Mouse (Mus musculus) adrenal gland, adult 18-20 months (tissue): Measurements from ENCODE around the gene Fgf3. TPM values are rescaled to one million over a fixed set of nuclear protein-coding genes. Genes with fewer than 3 reads are reported as not detected.

Experiments used
- total RNA-seq, 2 experiments: library from RNA; stranded (reverse); gene quantifications; 1 replicate in 1 of 2; 2 replicates in 1 of 2; pipeline ENCODE4 v1.2.3; 2021

Gene Fgf3
- total RNA-seq, 2 experiments from 2014 or later: 0.50 to 0.80 TPM

Other genes with a start within 250 kb of the Fgf3 start
- gene Ano1, start 86.1 kb upstream of the Fgf3 start, total RNA-seq: 10 to 100 TPM; 21.3 to 30.6 TPM
- gene Fgf4, start 9.3 kb downstream of the Fgf3 start, total RNA-seq: not detected
- gene Fgf15, start 58.4 kb downstream of the Fgf3 start, total RNA-seq: under 1 TPM in 1 of 2 experiments, not detected in 1; 0.36 TPM
- gene LTO1, start 77.0 kb downstream of the Fgf3 start, total RNA-seq: 10 to 100 TPM; 24.2 to 27.4 TPM
- gene Ccnd1, start 101.8 kb downstream of the Fgf3 start, total RNA-seq: 100 to 1,000 TPM; 140 to 149 TPM